Mouse (Mus musculus) thymus, adult 2 months (tissue): ENCODE measurements around the gene Lmntd2. TPM values are rescaled to one million over a fixed set of nuclear protein-coding genes. Genes with fewer than 3 reads are reported as not detected.

Source experiments
- DNase-seq: peaks from one replicate; pipeline ENCODE4 v3.0.0; 2021
- H3K27ac ChIP-seq: fragments of 200-500 bp; 2 replicates; pipeline ENCODE4 v1.5.1; 2012; ENCODE audit warnings: low read length, control low read depth; ENCODE audit not compliant: control insufficient read depth, insufficient read depth
- H3K27me3 ChIP-seq: fragments of 200-500 bp; 2 replicates; pipeline ENCODE4 v1.6.1; 2012; ENCODE audit warnings: mild to moderate bottlenecking, low read length, moderate library complexity, mixed read lengths; ENCODE audit not compliant: control insufficient read depth, insufficient read depth
- H3K36me3 ChIP-seq: fragments of 200-500 bp; 2 replicates; pipeline ENCODE4 v1.6.1; 2012; ENCODE audit warnings: mild to moderate bottlenecking, low read length, moderate library complexity; ENCODE audit not compliant: control insufficient read depth, insufficient read depth
- H3K4me1 ChIP-seq: fragments of 200-500 bp; replicated peaks from 2 replicates; pipeline ENCODE4 v1.6.1; 2012; ENCODE audit warnings: low read length; ENCODE audit not compliant: control insufficient read depth, insufficient read depth
- H3K4me3 ChIP-seq: fragments of 200-500 bp; 2 replicates; pipeline ENCODE4 v1.5.1; 2012; ENCODE audit warnings: mild to moderate bottlenecking, low read length, control low read depth, moderate library complexity; ENCODE audit not compliant: control insufficient read depth, insufficient read depth
- CTCF ChIP-seq: fragments of 200-500 bp; IDR thresholded peaks from 2 replicates; pipeline ENCODE4 v1.5.1; 2012; ENCODE audit warnings: mild to moderate bottlenecking, control low read depth, low read length, moderate library complexity, borderline replicate concordance; ENCODE audit not compliant: control insufficient read depth, poor library complexity, insufficient read depth; ENCODE audit errors: extremely low read depth
- POLR2A ChIP-seq: fragments of 200-500 bp; IDR thresholded peaks from 2 replicates; pipeline ENCODE4 v1.6.1; 2012; ENCODE audit warnings: mild to moderate bottlenecking, low read length, control low read depth, moderate library complexity; ENCODE audit not compliant: control insufficient read depth, poor library complexity, insufficient read depth; ENCODE audit errors: extremely low read depth
- WGBS: fragments of 180-500 bp; shearing (Covaris S2); methylation state at CpG from one replicate; pipeline ENCODE4 v1.1.7; 2018; 5-methylcytosine and 5-hydroxymethylcytosine counted together
- polyA plus RNA-seq: library from polyadenylated mRNA; depleted of rRNA; stranded (reverse); fragments of >200 nt; gene quantifications from 2 replicates; pipeline ENCODE4 v1.2.3, GENCODE M21; 2012

The Lmntd2 gene
- polyA plus RNA-seq, 1 experiment: 5.5 TPM

- Histone ChIP-seq H3K4me1 (peaks cover 12% of the 10 kb centered on the region), H3K27ac (no peak overlapping the region), H3K27me3 (no peaks in the 10 kb centered on the region), H3K4me3 (no peak overlapping the region), H3K36me3 (no peaks in the 10 kb centered on the region)
- no peak for DNase-seq
- TF ChIP-seq CTCF (no peak), POLR2A (no peak)
- 96% methylated on average over 8 of the region's 8 CpGs for WGBS
Measured at GRCm38 (mm10) chr7:141196619-141197282, 17.1 kb downstream of the Lmntd2 start.

GRCm38 (mm10) chr7:141195754-141196153 lies 18.1 kb downstream of the Lmntd2 start:
- WGBS: 100% methylated on average over 2 of the region's 2 CpGs

DNA sequence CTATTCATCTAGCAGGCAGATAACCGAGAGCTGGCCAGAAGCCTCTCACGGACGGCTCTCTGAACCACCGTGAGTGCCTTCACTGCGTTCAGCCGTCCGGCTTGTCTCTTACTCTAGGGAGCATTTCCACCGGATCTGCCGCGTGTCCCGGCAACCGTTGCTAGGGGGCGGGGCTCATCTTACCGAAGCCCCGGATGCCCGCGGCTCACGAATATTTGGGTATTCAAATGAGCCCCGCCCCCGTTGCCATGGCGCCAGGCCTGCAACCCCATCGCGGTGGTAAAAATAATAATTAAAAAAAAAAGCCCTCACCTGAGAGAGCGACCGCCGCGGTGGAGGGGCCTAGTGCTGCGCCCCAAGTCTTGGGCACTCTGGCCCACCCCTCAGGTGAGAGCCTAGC lies 19.1 kb downstream of the Lmntd2 start:
- WGBS: 1% methylated on average over 28 of the region's 28 CpGs
- peak overlapping the region; percentile 94 for H3K4me3 ChIP-seq
- DNase-seq: peak; percentile 95
- TF ChIP-seq CTCF (no peak), POLR2A (no peak)
- H3K27ac ChIP-seq: peak overlapping the region; percentile 86
- H3K27me3 ChIP-seq: no peaks in the 10 kb centered on the region
- H3K36me3 ChIP-seq: peaks cover 13% of the 10 kb centered on the region
- peaks cover 12% of the 10 kb centered on the region for H3K4me1 ChIP-seq

More at GRCm38 (mm10) chr7:141195754-141196153, 18.1 kb downstream of the Lmntd2 start:
- Histone ChIP-seq H3K4me1 (peaks cover 12% of the 10 kb centered on the region), H3K27me3 (no peaks in the 10 kb centered on the region), H3K4me3 (no peak overlapping the region), H3K36me3 (peaks cover 4% of the 10 kb centered on the region), H3K27ac (no peak overlapping the region)
- no peak for DNase-seq
- TF ChIP-seq POLR2A: no peak
- TF ChIP-seq CTCF: no peak

DNA sequence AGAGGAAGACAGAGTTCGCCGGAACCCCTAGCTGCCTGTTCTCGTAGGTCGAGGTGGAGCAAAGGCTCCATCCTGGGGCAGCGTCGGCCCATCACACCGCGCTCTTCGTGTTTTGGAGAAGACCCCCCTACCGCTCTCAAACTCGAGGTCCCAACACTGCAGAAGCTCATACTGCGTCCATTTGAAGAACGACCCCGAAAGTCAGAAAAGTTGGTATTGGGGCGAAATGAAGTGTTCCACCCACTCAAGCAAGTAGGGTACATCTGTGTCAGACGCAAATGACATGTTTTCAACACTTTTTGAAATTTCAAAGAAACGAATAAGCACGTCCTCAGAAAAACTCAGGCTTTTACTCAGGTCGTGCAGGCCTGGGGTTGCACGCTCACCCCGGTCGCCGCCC lies 19.5 kb downstream of the Lmntd2 start:
- Histone ChIP-seq H3K4me1 (peaks cover 12% of the 10 kb centered on the region), H3K36me3 (peaks cover 13% of the 10 kb centered on the region), H3K4me3 (peak overlapping the region; percentile 94), H3K27ac (peak overlapping the region; percentile 86), H3K27me3 (no peaks in the 10 kb centered on the region)
- no peak for DNase-seq
- TF ChIP-seq CTCF (no peak), POLR2A (no peak)
- whole genome bisulfite sequencing: under 1% methylated on average over 23 of the region's 23 CpGs

DNA sequence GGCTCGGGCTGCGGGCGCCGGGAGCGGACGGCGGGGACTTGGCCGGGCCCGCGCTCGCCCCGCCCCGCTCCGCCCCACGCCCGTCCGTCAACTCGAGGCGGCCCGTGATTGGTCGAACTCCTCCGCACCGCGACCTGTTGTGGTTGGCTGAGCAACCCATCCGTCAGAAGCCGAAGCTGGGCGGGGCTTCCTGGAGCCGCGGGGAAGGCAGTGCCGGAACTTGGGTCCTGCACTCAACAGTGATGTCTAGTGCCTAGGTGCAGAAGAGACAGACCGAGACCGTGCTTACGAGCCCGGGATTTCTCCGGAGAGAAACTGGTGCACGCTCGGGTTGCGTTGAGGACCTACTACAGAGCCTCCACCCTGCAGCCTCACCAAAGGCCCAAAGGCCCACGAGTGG lies 19.9 kb downstream of the Lmntd2 start, which contains the start of the genes Hras and Lrrc56:
TSS of gene Hras (minus strand) at position 58 of the 400 bp plus-strand sequence.
TSS of gene Lrrc56 (plus strand) at position 210 of the 400 bp plus-strand sequence.
- H3K27me3 ChIP-seq: no peaks in the 10 kb centered on the region
- peaks cover 15% of the 10 kb centered on the region for H3K36me3 ChIP-seq
- H3K4me1 ChIP-seq: peaks cover 12% of the 10 kb centered on the region
- DNase-seq: peak; percentile 98
- no peak; the same call in 1 of the 2 replicates for TF ChIP-seq CTCF
- peak; percentile 93 for TF ChIP-seq POLR2A
- 1% methylated on average over 27 of the region's 39 CpGs for WGBS
- peak within 1 kb of the TSS; percentile 86 for H3K27ac ChIP-seq
- peak within 1 kb of the TSS; percentile 94 for H3K4me3 ChIP-seq

DNA sequence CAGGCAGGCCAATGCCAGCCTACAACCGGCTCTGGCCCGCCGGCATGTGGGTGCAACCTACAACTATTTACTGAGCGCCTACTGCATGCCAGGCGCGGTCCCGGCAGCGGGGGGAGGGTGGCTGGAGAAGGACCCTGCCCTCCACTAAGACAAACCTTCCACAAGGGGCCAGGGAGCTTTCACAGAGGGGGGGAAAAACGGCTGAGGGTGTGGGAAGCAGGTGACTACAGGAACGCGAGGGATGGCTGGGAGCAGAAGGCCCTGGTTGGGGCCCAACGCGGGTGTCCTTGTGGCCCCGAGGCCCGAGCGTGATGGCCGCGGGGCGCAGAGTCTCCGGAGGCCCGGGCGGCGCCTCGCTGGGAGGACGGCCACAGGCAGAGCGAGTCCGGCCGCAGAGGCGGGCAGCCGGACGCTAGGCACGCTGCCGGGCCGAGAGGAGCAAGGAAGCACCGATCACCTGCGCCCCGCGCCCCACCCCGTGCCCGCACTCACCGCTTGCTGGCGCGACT lies 20.5 kb downstream of the Lmntd2 start:
- WGBS: 1% methylated on average over 43 of the region's 43 CpGs
- Histone ChIP-seq H3K27me3 (no peaks in the 10 kb centered on the region), H3K27ac (no peak overlapping the region), H3K4me3 (peak overlapping the region; percentile 89), H3K36me3 (peaks cover 15% of the 10 kb centered on the region), H3K4me1 (peaks cover 12% of the 10 kb centered on the region)
- TF ChIP-seq POLR2A (no peak), CTCF (no peak)
- DNase-seq: peak; percentile 46
